Mouse (Mus musculus) liver, embryonic 14.5 days (tissue): Measurements from ENCODE around the gene Nol3. TPM values are rescaled to one million over a fixed set of nuclear protein-coding genes. Genes with fewer than 3 reads are reported as not detected.
"Not testable (repeated sequence)": the region's sequence is repeated elsewhere in the genome, so short reads cannot be mapped to it uniquely, and the experiment has no call there.

Source experiments
- ATAC-seq: fragments of 200-750 bp; cut with Nextera tagmentation; 2 replicates; pipeline ENCODE4 v1.8.0; 2017; ENCODE audit warnings: moderate number of reproducible peaks, mild to moderate bottlenecking, moderate library complexity; ENCODE audit not compliant: insufficient read depth
- DNase-seq, 3 experiments: peaks; one replicate each; pipeline ENCODE4 v3.0.0-alpha.2; 2012 to 2013; ENCODE audit warnings: low read depth in 3 of 3, low spot score in 3 of 3
- H3K27ac ChIP-seq: fragments of 300-500 bp; sonication (generic); 2 replicates; pipeline ENCODE4 v1.5.1; 2014; ENCODE audit warnings: moderate library complexity, mild to moderate bottlenecking, control low read depth, inconsistent platforms
- H3K27me3 ChIP-seq: fragments of 300-500 bp; sonication (generic); 2 replicates; pipeline ENCODE4 v1.6.1; 2014; ENCODE audit warnings: mild to moderate bottlenecking, low read length, moderate library complexity; ENCODE audit not compliant: control insufficient read depth, insufficient read depth
- H3K36me3 ChIP-seq: fragments of 300-500 bp; sonication (generic); replicated peaks from 2 replicates; pipeline ENCODE4 v1.6.1; 2014; ENCODE audit warnings: low read depth; ENCODE audit not compliant: control insufficient read depth, insufficient read depth
- H3K4me1 ChIP-seq, 2 experiments: fragments of 200-500 bp in 1 of 2; fragments of 300-500 bp in 1 of 2; sonication (generic) in 1 of 2; replicated peaks; 2 replicates each; pipeline ENCODE4 v1.6.1; 2012 to 2014; ENCODE audit warnings: antibody characterized with exemption in 1 of 2, inconsistent platforms in 1 of 2, low read length in 1 of 2; ENCODE audit not compliant: control insufficient read depth in 2 of 2, insufficient read depth in 2 of 2
- H3K4me2 ChIP-seq: fragments of 300-500 bp; sonication (generic); 2 replicates; pipeline ENCODE4 v1.6.1; 2014; ENCODE audit warnings: low read depth, mild to moderate bottlenecking, control low read depth, moderate library complexity
- H3K4me3 ChIP-seq, 2 experiments: fragments of 200-500 bp in 1 of 2; fragments of 300-500 bp in 1 of 2; sonication (generic) in 1 of 2; 2 replicates each; pipeline ENCODE4 v1.5.1; 2012 to 2014; ENCODE audit warnings: low read depth in 2 of 2, low read length in 2 of 2, mild to moderate bottlenecking in 2 of 2, control low read depth in 1 of 2, inconsistent platforms in 1 of 2, moderate library complexity in 1 of 2; ENCODE audit not compliant: insufficient read depth in 1 of 2
- H3K9ac ChIP-seq: fragments of 300-500 bp; sonication (generic); replicated peaks from 2 replicates; pipeline ENCODE4 v1.6.1; 2014; ENCODE audit warnings: mild to moderate bottlenecking, control low read depth, moderate library complexity
- H3K9me3 ChIP-seq: fragments of 300-500 bp; sonication (generic); 2 replicates; pipeline ENCODE4 v1.6.1; 2016; ENCODE audit warnings: low read length, mixed read lengths; ENCODE audit not compliant: control insufficient read depth
- CTCF ChIP-seq: IDR thresholded peaks from 2 replicates; pipeline ENCODE4 v1.5.1; 2016; ENCODE audit warnings: antibody characterized with exemption, low read depth, control low read depth
- EP300 ChIP-seq: IDR thresholded peaks from 2 replicates; pipeline ENCODE4 v1.6.1; 2016; ENCODE audit warnings: antibody characterized with exemption, low read depth
- WGBS: fragments of 180-500 bp; shearing (Covaris S2); extraction: QIAGEN DNeasy Blood & Tissue Kit; methylation state at CpG from one replicate; pipeline ENCODE4 v1.1.7; 2014; ENCODE audit not compliant: insufficient replicate concordance; 5-methylcytosine and 5-hydroxymethylcytosine counted together
- polyA plus RNA-seq, 2 experiments: library from polyadenylated mRNA; depleted of rRNA in 1 of 2; stranded (reverse) in 1 of 2; unstranded in 1 of 2; fragments of >200 nt; fragmentation: Nextera tagmentation in 1 of 2; extraction: Ambion mirVana in 1 of 2; gene quantifications; 2 replicates each; pipeline versions ENCODE4 v1.2.1 to v1.2.3; 2012 to 2014

Gene Nol3
- polyA plus RNA-seq, 2 experiments: 0.02 TPM; not detected in 1

DNA sequence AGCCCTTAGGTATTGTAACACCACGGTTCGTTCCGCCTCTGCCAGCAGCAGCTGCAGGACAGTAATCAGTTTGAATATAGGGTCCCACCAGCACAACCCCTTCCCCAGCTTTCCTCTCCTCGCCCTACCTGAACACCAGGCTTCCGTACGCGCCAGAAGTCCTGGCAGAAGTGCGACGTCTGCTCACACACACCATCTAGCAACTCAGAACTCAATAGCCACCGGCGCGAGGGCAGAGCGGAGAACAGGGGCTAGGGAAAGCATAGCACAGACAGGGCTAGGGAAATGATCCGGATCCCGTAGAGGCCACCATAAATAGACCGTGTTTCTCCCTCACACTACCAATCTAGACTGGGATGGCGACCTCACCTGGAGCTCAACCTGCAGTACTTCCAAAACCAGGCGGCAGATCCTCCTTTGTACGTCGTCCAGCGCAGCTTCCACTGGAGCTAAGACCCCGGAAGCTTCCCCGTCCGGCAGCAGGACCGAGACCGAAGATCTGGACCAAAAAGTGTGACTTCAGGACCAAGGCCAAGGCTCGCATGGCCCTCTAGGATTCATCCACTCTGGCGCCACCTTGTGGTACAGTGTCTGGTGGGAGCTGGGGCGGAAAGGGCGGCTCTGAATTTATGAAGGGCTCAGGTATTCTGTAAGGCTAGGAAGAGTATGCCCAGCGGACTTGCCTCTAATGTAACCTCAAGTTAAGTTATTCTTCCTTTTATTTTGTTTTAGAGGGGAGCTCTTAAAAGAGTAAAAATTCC is 14.8 kb downstream of the Nol3 start:
- Histone ChIP-seq H3K9ac (no peak overlapping the region), H3K4me3 (no peak overlapping the region), H3K9me3 (no peaks in the 10 kb centered on the region), H3K4me1 (peaks cover 12 to 16% of the 10 kb centered on the region in 2 experiments), H3K27me3 (peaks cover 12% of the 10 kb centered on the region), H3K36me3 (no peaks in the 10 kb centered on the region), H3K27ac (no peak overlapping the region), H3K4me2 (no peak overlapping the region; the same call in 1 of the 2 replicates)
- ATAC-seq: 0 out of 2 replicates have a peak, but pooled peaks have one; percentile 16
- peak; percentile 77 to 81 (median 77) for DNase-seq
- TF ChIP-seq EP300 (no peak), CTCF (peak; percentile 98)
- 20% methylated on average over 31 of the region's 31 CpGs for WGBS

DNA sequence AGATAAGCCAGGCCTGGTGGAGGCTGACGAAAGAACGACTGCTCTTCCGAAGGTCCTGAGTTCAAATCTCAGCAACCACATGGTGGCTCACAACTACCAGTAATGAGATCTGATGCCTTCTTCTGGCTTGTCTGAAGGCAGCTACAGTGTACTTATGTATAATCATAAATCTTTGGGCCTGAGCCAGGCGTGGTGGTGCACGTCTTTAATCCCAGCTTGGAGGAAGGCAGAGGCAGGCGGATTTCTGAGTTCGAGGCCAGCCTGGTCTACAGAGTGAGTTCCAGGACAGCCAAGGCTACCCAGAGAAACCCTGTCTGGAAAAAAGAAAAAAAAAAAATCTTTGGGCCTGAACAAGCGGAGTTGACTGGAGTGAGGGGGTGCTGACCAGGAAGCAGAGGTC is 15.4 kb downstream of the Nol3 start:
- ATAC-seq, H3K36me3 ChIP-seq, H3K4me2 ChIP-seq, DNase-seq, H3K27ac ChIP-seq, H3K9me3 ChIP-seq, H3K4me3 ChIP-seq, H3K9ac ChIP-seq: not testable (repeated sequence)
- WGBS: 71% methylated on average over 8 of the region's 8 CpGs
- Histone ChIP-seq H3K27me3 (peaks cover 12% of the 10 kb centered on the region), H3K4me1 (peaks cover 12 to 20% of the 10 kb centered on the region in 2 experiments)

DNA sequence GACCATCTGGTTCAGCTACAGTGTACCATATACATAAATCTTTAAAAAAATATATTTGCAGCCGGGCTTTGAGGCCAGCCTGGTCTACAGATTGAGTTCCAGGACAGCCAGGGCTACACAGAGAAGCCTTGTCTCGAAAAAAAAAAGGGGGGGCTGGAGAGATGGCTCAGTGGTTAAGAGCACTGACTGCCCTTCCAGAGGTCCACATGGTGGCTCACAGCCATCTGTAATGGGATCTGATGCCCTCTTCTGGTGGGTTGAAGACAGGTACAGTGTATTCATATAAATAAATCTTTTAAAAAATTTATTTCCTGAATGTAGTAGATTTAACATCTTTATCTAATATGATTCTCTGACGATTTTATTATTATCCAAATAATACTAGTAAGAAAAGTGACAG is 15.9 kb downstream of the Nol3 start:
- DNase-seq, H3K9me3 ChIP-seq, H3K9ac ChIP-seq, H3K4me3 ChIP-seq, H3K36me3 ChIP-seq, H3K27ac ChIP-seq, ATAC-seq, H3K4me2 ChIP-seq: not testable (repeated sequence)
- Histone ChIP-seq H3K27me3 (peaks cover 12% of the 10 kb centered on the region), H3K4me1 (peaks cover 16 to 24% of the 10 kb centered on the region in 2 experiments)
- TF ChIP-seq CTCF: peak; percentile 31; the same call in 1 of the 2 replicates
- 47% methylated on average over 3 of the region's 3 CpGs for WGBS

DNA sequence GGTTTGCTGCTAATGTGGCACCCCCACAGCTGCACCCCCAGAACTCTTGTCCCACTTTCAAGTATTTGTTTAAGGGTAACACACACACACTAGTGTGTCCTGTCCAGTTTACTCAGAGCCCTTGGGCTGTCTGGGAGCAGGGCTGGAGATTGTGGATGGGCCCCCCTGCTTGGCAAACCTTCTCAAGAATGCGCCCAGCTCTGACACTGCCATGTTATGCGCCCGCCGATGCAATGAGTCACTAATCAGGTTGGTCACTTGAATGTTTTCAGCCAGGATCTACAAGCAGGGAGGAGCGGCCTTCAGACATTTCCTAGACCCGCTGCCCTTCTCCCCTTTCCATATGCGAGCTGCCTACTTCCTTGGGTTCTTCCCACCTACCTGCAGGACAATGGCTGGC is 16.5 kb downstream of the Nol3 start:
- no peaks in the 10 kb centered on the region for H3K36me3 ChIP-seq
- no peaks in the 10 kb centered on the region for H3K9me3 ChIP-seq
- no peak overlapping the region for H3K9ac ChIP-seq
- TF ChIP-seq CTCF (no peak), EP300 (no peak)
- H3K4me3 ChIP-seq: no peak overlapping the region
- no peak overlapping the region for H3K4me2 ChIP-seq
- ATAC-seq (no peak), DNase-seq (no peak)
- peaks cover 12% of the 10 kb centered on the region for H3K27me3 ChIP-seq
- 73% methylated on average over 7 of the region's 7 CpGs for WGBS
- H3K4me1 ChIP-seq: peaks cover 20 to 29% of the 10 kb centered on the region in 2 experiments
- no peak overlapping the region for H3K27ac ChIP-seq

DNA sequence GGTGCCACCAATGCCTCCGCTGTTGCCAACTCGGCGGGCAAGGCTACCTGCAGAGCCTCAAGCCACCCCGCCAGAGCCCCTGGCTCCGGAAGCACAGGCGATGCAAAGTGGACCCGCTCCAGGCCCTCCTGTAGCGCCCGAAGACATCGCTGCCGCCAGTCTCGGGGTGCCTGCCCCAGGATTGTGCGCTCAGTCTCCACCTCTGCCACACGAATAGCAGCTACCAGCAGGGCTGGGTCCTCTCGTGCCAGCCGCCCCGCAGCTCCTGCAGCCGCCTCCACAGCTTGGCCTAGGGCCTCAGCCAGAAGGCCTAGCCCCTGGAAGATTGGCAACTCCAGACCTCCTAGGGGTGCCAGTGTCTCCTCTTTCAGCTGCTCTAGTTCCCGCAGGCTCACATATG is 17.5 kb downstream of the Nol3 start:
- Histone ChIP-seq H3K9ac (no peak overlapping the region), H3K27me3 (peaks cover 12% of the 10 kb centered on the region), H3K36me3 (peaks cover under 1% of the 10 kb centered on the region; the same call in 1 of the 2 replicates), H3K9me3 (no peaks in the 10 kb centered on the region), H3K27ac (no peak overlapping the region), H3K4me3 (no peak overlapping the region), H3K4me2 (no peak overlapping the region), H3K4me1 (peaks cover 20 to 29% of the 10 kb centered on the region in 2 experiments)
- WGBS: 81% methylated on average over 19 of the region's 19 CpGs
- DNase-seq (no peak), ATAC-seq (no peak)
- TF ChIP-seq EP300: no peak
- TF ChIP-seq CTCF: no peak
